Mouse (Mus musculus) T-helper 1 cell (primary cell): ENCODE measurements at regions not wholly inside any gene's neighbourhood (a gene's known extent, or its start where the extent isn't known, plus 50 kb on each side); places are given as distances from the start of the nearest gene placed in this dataset.
"Not testable (repeated sequence)": the region's sequence is repeated elsewhere in the genome, so short reads cannot be mapped to it uniquely, and the experiment has no call there.

Experiments used
- in situ Hi-C: fragments of 300-600 bp; cut with MboI, MseI; formaldehyde crosslinking; loops from one replicate; pipeline ENCODE4 v1.15.1; 2025; ENCODE audit warnings: high pct_unique_total_duplicates

GRCm38 (mm10) chr12:92886394-92887075 lies 1037.6 kb upstream of the Sel1l start:
- in situ Hi-C loops = not testable (repeated sequence)

GRCm38 (mm10) chr12:92884014-92884413 lies 1035.1 kb upstream of the Sel1l start:
- in situ Hi-C loops = not testable (repeated sequence)

GRCm38 (mm10) chr12:92883091-92883490 lies 1034.1 kb upstream of the Sel1l start:
- in situ Hi-C loops = not testable (repeated sequence)

GRCm38 (mm10) chr12:92882540-92882939 lies 1033.6 kb upstream of the Sel1l start:
- in situ Hi-C loops = not testable (repeated sequence)

- in situ Hi-C loops = no loop called here
Measured at GRCm38 (mm10) chr12:92873602-92874001, 1024.6 kb upstream of the Sel1l start.

- in situ Hi-C loops = no loop called here
Measured at GRCm38 (mm10) chr12:92869336-92869735, 1020.4 kb upstream of the Sel1l start.

GRCm38 (mm10) chr12:92823090-92823786 lies 974.3 kb upstream of the Sel1l start:
- in situ Hi-C loops = no loop called here

- in situ Hi-C loops = no loop called here
Measured at GRCm38 (mm10) chr12:92818610-92819009, 969.7 kb upstream of the Sel1l start.

- in situ Hi-C loops = no loop called here
Measured at GRCm38 (mm10) chr12:92801121-92801520, 952.2 kb upstream of the Sel1l start.

- in situ Hi-C loops = no loop called here
Measured at GRCm38 (mm10) chr12:92783362-92783761, 934.4 kb upstream of the Sel1l start.

GRCm38 (mm10) chr12:92779695-92780292 lies 930.8 kb upstream of the Sel1l start:
- in situ Hi-C loops = no loop called here

- in situ Hi-C loops = no loop called here
Measured at GRCm38 (mm10) chr12:92775668-92776067, 926.7 kb upstream of the Sel1l start.

GRCm38 (mm10) chr12:92748576-92748975 lies 899.6 kb upstream of the Sel1l start:
- in situ Hi-C loops = no loop called here

GRCm38 (mm10) chr12:92740818-92741217 lies 891.9 kb upstream of the Sel1l start:
- in situ Hi-C loops = no loop called here

- in situ Hi-C loops = no loop called here
Measured at GRCm38 (mm10) chr12:92739196-92739595, 890.2 kb upstream of the Sel1l start.

GRCm38 (mm10) chr12:92737623-92738370 lies 888.8 kb upstream of the Sel1l start:
- in situ Hi-C loops = no loop called here

- in situ Hi-C loops = no loop called here
Measured at GRCm38 (mm10) chr12:92723022-92723421, 874.1 kb upstream of the Sel1l start.

- in situ Hi-C loops = no loop called here
Measured at GRCm38 (mm10) chr12:92713415-92713814, 864.5 kb upstream of the Sel1l start.

- in situ Hi-C loops = no loop called here
Measured at GRCm38 (mm10) chr12:92708466-92708865, 859.5 kb upstream of the Sel1l start.

- in situ Hi-C loops = no loop called here
Measured at GRCm38 (mm10) chr12:92703731-92704130, 854.8 kb upstream of the Sel1l start.

GRCm38 (mm10) chr12:92692956-92693355 lies 844.0 kb upstream of the Sel1l start:
- in situ Hi-C loops = no loop called here

GRCm38 (mm10) chr12:92672396-92672795 lies 823.4 kb upstream of the Sel1l start:
- in situ Hi-C loops = loop anchor here (5.0 kb wide), 1 partner anchor 670 kb away; no protein-coding TSS in a partner anchor
